Mouse (Mus musculus): ENCODE measurements around the gene Rnft1. TPM values are rescaled to one million over a fixed set of nuclear protein-coding genes. Genes with fewer than 3 reads are reported as not detected.
"Not testable (repeated sequence)": the region's sequence is repeated elsewhere in the genome, so short reads cannot be mapped to it uniquely, and the experiment has no call there.

The Rnft1 gene
- polyA plus RNA-seq, 1 experiment from 2014 or later = 34.3 TPM

- no peaks in the 10 kb centered on the region for H3K27me3 ChIP-seq
- CTCF ChIA-PET = no interaction called here
- peak; percentile 11 for TF ChIP-seq CTCF (IDR thresholded peaks at IDR 0.05)
- POLR2A ChIA-PET = no interaction called here
- in situ Hi-C loops (cut with MboI; ENCODE audit: low pct_unique_long_range_greater_than_20kb) = no loop called here
- ATAC-seq = no peak
- no peak for DNase-seq (ENCODE audit: low read depth, low spot score)
These were observed 32.2 kb downstream of the Rnft1 start for GRCm38 (mm10) chr11:86516620-86517019.

GRCm38 (mm10) chr11:86517229-86517628 lies 32.8 kb downstream of the Rnft1 start:
- in situ Hi-C loops (cut with MboI; ENCODE audit: low pct_unique_long_range_greater_than_20kb) = no loop called here
- ChIA-PET CTCF (no interaction called here), POLR2A (no interaction called here)
- H3K27me3 ChIP-seq = no peaks in the 10 kb centered on the region
- DNase-seq (ENCODE audit: low read depth, low spot score) = peak; percentile 53
- no peak for ATAC-seq
- no peak for TF ChIP-seq CTCF (IDR thresholded peaks at IDR 0.05)

GRCm38 (mm10) chr11:86519751-86520150 lies 35.3 kb downstream of the Rnft1 start:
- TF ChIP-seq CTCF (IDR thresholded peaks at IDR 0.05) = no peak
- in situ Hi-C loops (cut with MboI; ENCODE audit: low pct_unique_long_range_greater_than_20kb) = no loop called here
- DNase-seq (ENCODE audit: low read depth, low spot score) = no peak
- ChIA-PET POLR2A (no interaction called here), CTCF (interaction anchor here (0.6 kb wide), 1 partner anchor 19 kb away, joined by 3 read pairs; no protein-coding TSS in a partner anchor)
- ATAC-seq = no peak
- no peaks in the 10 kb centered on the region for H3K27me3 ChIP-seq

GRCm38 (mm10) chr11:86527528-86527927 lies 43.1 kb downstream of the Rnft1 start:
- peak; percentile 37 for DNase-seq (ENCODE audit: low read depth, low spot score)
- POLR2A ChIA-PET = no interaction called here
- CTCF ChIA-PET = no interaction called here
- TF ChIP-seq CTCF (IDR thresholded peaks at IDR 0.05) = no peak
- no peaks in the 10 kb centered on the region for H3K27me3 ChIP-seq
- no peak for ATAC-seq
- in situ Hi-C loops (cut with MboI; ENCODE audit: low pct_unique_long_range_greater_than_20kb) = no loop called here

- ATAC-seq (no peak), DNase-seq (ENCODE audit: low read depth, low spot score) (no peak)
- ChIA-PET POLR2A (interaction anchor here (0.7 kb wide), 1 partner anchor 9 kb away, joined by 3 read pairs; no protein-coding TSS in a partner anchor), CTCF (interaction anchor here (0.7 to 1.0 kb wide), 2 partner anchors 9 to 12 kb away, joined by 3 to 4 read pairs; partner anchors contain the start of genes Rps6kb1 and Tubd1)
- in situ Hi-C loops (cut with MboI; ENCODE audit: low pct_unique_long_range_greater_than_20kb) = no loop called here
- TF ChIP-seq CTCF (IDR thresholded peaks at IDR 0.05) = peak; percentile 77
- no peaks in the 10 kb centered on the region for H3K27me3 ChIP-seq
These were observed 48.4 kb downstream of the Rnft1 start for GRCm38 (mm10) chr11:86532834-86533233.

GRCm38 (mm10) chr11:86533302-86533701 lies 48.8 kb downstream of the Rnft1 start:
- DNase-seq (ENCODE audit: low read depth, low spot score); H3K27me3 ChIP-seq; in situ Hi-C loops (cut with MboI; ENCODE audit: low pct_unique_long_range_greater_than_20kb); ATAC-seq: not testable (repeated sequence)
- CTCF ChIA-PET = interaction anchor here (0.7 to 1.0 kb wide), 2 partner anchors 8 to 11 kb away, joined by 3 to 4 read pairs; partner anchors contain the start of genes Rps6kb1 and Tubd1
- POLR2A ChIA-PET = interaction anchor here (0.7 kb wide), 1 partner anchor 9 kb away, joined by 3 read pairs; no protein-coding TSS in a partner anchor

GRCm38 (mm10) chr11:86534201-86534910 lies 49.9 kb downstream of the Rnft1 start:
- ChIA-PET CTCF (no interaction called here), POLR2A (no interaction called here)
- H3K27me3 ChIP-seq = no peaks in the 10 kb centered on the region
- no peak for DNase-seq (ENCODE audit: low read depth, low spot score)
- in situ Hi-C loops (cut with MboI; ENCODE audit: low pct_unique_long_range_greater_than_20kb) = no loop called here
- no peak for ATAC-seq
- no peak for TF ChIP-seq CTCF (IDR thresholded peaks at IDR 0.05)

GRCm38 (mm10) chr11:86538786-86539185 lies 54.3 kb downstream of the Rnft1 start:
- no peaks in the 10 kb centered on the region for H3K27me3 ChIP-seq
- DNase-seq (ENCODE audit: low read depth, low spot score) = no peak
- in situ Hi-C loops (cut with MboI; ENCODE audit: low pct_unique_long_range_greater_than_20kb) = no loop called here
- ChIA-PET POLR2A (interaction anchor here (0.6 kb wide), 1 partner anchor 139 kb away, joined by 3 read pairs; no protein-coding TSS in a partner anchor), CTCF (no interaction called here)
- no peak for ATAC-seq
- no peak for TF ChIP-seq CTCF (IDR thresholded peaks at IDR 0.05)

- in situ Hi-C loops (cut with MboI; ENCODE audit: low pct_unique_long_range_greater_than_20kb) = no loop called here
- POLR2A ChIA-PET = interaction anchor here (0.6 kb wide), 1 partner anchor 31 kb away, joined by 3 read pairs; no protein-coding TSS in a partner anchor
- CTCF ChIA-PET = no interaction called here
- DNase-seq (ENCODE audit: low read depth, low spot score) (no peak), ATAC-seq (no peak)
- no peaks in the 10 kb centered on the region for H3K27me3 ChIP-seq
- no peak for TF ChIP-seq CTCF (IDR thresholded peaks at IDR 0.05)
These were observed 55.4 kb downstream of the Rnft1 start for GRCm38 (mm10) chr11:86539716-86540475.

GRCm38 (mm10) chr11:86540476-86540845 lies 56.0 kb downstream of the Rnft1 start:
- no peaks in the 10 kb centered on the region for H3K27me3 ChIP-seq
- in situ Hi-C loops (cut with MboI; ENCODE audit: low pct_unique_long_range_greater_than_20kb) = no loop called here
- DNase-seq (ENCODE audit: low read depth, low spot score) = no peak
- no peak for ATAC-seq
- ChIA-PET POLR2A (no interaction called here), CTCF (no interaction called here)
- TF ChIP-seq CTCF (IDR thresholded peaks at IDR 0.05) = no peak

- ChIA-PET CTCF (no interaction called here), POLR2A (no interaction called here)
- ATAC-seq (no peak), DNase-seq (ENCODE audit: low read depth, low spot score) (no peak)
- no peaks in the 10 kb centered on the region for H3K27me3 ChIP-seq
- no peak for TF ChIP-seq CTCF (IDR thresholded peaks at IDR 0.05)
- in situ Hi-C loops (cut with MboI; ENCODE audit: low pct_unique_long_range_greater_than_20kb) = no loop called here
These were observed 58.4 kb downstream of the Rnft1 start for GRCm38 (mm10) chr11:86542851-86543250.
